Mouse (Mus musculus) c-Kit-positive CD71-positive TER-119-negative erythroid progenitor cells, embryonic 14.5 days (primary cell): Measurements from ENCODE around the gene Pipox.

Experiments used
- DNase-seq: peaks from one replicate; pipeline ENCODE4 v3.0.0-alpha.2; 2013; ENCODE audit warnings: low read depth

The Pipox gene

GRCm38 (mm10) chr11:77875847-77876759 lies 17.8 kb downstream of the Pipox start:
- DNase-seq: no peak

- no peak for DNase-seq
These were observed 18.6 kb downstream of the Pipox start for GRCm38 (mm10) chr11:77875269-77875668.

- no peak for DNase-seq
These were observed 19.1 kb downstream of the Pipox start for GRCm38 (mm10) chr11:77874685-77875231.

DNA sequence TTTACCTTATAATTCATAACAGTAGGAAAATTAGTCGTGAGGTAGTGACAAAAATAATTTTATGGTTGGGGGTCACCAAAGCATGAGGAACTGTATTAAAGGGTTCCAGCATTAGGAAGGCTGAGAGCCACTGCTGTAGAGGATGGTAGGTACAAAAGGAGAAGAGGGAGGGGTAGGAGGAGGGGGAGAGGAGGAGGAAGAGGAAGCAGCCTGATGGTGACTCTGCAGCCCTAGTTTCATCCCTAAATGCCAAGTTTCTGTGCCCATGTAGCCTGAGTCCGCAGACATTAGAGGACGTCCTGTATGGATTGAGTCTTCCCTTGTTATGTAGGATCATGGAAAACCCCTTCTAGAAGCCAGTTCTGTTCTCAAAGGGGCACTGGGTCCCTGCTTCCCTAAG lies 20.8 kb downstream of the Pipox start:
- no peak for DNase-seq

GRCm38 (mm10) chr11:77872685-77873084 lies 21.2 kb downstream of the Pipox start:
- no peak for DNase-seq

DNA sequence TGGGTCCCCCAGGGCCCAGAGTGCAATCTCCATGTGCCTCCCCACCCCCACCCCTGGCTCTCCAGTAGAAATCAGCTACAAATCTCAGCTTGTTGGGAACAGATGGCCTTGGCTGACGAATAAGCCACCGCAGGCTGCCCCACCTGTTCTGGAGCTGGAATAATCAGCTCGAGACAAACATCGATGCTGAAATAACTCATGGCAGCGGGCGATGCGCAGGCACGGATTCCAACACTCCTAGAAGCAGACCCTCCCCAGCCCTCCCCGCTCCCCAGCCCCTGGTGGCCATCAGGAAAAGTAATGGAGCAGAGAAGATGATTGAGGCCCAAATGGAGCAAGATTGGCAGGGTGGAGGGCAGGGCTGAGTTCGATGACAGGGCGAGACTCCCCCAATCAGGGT lies 21.7 kb downstream of the Pipox start:
- no peak for DNase-seq

DNA sequence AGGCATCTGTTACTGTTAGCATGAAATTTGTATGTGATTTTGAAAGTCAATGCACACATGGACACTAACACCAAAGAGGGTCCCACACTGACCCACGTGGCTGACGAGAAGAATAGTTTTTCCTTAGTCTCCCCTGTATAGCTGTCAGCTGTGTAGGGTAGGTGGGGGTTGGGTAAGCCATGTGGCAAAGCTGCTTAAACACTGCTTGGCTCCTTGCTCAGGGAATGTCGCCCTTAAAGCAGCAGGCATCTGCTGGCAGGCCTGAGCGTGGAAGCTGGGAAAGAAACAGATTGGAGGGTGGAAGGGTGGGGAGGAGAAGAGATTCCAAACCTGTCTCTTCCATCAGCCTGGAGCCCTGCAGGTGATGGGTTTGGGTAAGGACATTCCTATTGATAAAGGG lies 22.5 kb downstream of the Pipox start:
- DNase-seq: no peak

GRCm38 (mm10) chr11:77867419-77868083 lies 26.3 kb downstream of the Pipox start:
- DNase-seq: no peak

DNA sequence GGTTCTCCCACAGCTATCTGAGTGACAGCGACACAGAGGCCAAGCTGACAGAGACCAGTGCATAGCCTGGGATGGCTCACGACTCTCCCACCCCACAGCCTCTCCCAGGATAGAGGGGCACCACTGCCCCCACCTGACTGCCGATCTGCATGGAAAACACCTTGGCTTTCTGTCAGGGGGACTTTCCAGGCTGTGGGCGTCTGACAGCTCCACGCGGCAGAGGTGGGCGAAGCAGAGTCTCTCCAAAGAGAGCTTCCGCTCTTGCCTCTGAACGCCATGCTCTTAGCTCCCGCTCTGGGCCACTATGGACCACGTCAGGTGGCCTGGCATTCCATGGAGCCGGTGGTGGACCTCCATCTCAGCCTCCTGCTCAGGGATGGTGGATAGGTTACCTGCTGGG lies 29.1 kb downstream of the Pipox start:
- no peak for DNase-seq

- DNase-seq: no peak
These were observed 31.0 kb downstream of the Pipox start for GRCm38 (mm10) chr11:77862887-77863286.

DNA sequence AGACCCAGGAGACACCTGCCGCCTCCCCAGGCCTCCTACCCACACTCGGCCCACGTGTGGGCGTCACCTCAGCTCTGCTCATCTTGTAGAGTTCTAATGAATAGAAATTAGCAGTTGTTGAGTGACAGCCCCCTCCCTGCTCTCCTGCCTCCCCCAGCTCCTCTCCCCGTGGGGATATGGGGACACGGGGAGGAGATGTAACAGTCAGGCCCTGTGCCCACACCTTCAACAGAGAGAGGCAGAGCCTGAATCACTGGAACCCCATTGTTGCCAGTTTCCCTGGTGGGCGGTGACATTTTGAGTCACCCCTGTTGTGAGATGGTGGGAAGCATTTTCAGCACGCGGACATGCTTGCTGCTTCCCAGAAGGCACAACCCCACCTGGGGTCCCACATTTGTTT lies 32.9 kb downstream of the Pipox start:
- no peak for DNase-seq

DNA sequence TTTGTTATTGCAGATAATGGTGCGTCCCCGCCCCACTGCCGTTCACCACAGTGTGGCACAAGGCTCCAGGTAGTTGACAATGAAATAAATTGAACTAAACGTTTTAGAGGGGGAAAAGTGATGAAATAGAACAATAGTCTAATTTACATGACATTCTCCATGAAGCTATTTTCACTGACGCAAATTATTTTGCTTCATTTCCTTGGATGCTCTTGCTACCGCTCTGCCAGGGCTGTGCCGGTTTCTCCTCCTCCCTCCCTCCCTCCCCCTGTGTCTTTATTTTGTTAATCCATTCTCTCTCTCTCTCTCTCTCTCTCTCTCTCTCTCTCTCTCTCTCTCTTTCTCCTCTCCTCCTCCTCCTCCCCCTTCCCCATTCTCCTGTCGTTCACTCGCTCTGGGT lies 35.3 kb downstream of the Pipox start:
- no peak for DNase-seq

- no peak for DNase-seq
These were observed 36.8 kb downstream of the Pipox start for GRCm38 (mm10) chr11:77857089-77857488.

DNA sequence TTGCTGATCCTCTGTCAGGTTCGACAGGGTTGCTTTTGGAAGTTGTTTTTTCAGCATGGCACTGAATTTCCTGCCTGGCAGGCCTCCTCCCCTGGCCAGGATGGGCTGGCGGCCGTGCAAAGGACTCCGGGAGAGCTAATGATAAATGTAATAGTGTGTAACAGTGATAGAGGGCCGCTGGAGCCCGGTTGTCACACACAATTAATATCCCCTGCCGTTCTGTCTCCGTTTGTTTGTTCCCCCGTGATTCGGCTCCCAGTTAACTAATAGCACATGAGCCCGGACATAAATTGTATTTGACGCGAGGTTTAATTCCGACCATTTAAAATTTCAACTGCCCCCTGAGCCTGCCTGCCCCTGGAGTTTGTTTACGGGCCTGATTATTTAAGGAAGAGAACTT lies 38.5 kb downstream of the Pipox start:
- no peak for DNase-seq

DNA sequence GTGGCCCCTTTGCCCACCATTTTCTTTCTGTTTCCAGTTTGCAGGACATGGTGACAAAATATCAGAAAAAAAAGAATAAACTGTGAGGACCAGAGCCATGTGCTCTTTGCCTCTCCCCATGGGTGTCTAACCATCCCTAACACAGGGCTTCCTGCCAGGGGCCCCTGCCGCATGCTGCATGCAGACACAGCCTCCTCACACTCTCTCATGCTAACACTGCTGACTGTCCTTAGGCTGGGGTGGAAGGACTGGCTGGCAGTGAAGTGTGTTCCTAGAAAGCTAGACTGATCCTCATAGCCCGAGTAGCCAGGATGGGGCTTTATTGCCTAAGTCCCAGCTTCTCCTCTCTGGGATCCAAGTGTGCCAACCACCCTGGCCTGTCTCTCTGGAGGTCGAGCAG lies 39.3 kb downstream of the Pipox start:
- DNase-seq: no peak

DNA sequence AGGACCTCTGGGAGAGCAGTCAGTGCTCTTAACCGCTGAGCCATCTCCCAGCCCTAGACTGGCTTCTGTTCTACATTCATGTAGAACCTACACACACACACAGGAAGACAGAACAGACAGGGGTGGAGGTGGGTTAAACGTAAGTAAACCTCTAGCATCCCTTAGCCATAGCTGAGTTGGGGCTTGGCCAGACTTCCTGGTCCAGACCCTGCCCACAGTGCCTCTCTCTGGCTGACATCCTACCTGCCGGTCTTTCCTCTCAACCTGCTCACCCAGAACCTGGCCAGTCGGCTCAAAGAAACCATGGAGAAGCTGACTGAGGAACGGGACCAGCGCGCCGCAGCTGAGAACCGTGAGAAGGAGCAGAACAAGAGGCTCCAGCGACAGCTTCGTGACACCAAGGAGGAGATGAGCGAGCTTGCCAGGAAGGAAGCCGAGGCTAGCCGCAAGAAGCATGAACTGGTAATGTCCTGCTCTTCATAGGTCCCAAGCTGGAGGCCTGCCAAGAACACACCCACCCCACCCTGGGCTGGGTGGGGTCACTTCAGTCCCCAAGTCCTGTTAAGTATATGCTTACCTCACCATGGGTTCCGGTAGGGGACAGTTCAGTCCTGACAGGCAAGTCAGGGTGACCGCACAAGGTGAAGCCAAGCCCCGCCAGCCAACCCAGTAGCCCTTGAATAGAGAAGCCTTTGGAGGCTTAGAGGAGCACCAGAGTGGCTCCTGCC lies 40.8 kb downstream of the Pipox start:
- no peak for DNase-seq

DNA sequence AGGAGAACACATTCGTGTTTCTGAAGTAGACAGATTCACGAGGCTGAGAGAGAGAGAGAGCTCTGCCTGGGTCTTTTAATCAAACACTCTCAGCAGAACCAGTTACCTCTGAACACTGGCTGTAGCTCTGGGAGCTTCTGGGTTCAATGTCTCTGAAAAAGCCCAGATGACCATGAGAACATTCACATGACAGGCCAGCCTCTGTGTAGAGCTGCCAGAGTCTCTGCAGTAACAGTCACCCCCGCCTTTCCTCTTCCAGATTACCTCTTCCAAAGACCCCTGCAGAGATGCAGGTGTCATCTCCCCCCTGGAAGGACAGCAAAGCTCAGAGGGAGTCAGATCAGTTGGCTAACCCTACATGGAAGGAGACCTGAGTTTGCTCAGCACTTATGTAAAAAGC lies 41.7 kb downstream of the Pipox start:
- DNase-seq: no peak

GRCm38 (mm10) chr11:77851483-77852010 lies 42.3 kb downstream of the Pipox start:
- DNase-seq: no peak

- no peak for DNase-seq
These were observed 43.3 kb downstream of the Pipox start for GRCm38 (mm10) chr11:77850401-77851244.

DNA sequence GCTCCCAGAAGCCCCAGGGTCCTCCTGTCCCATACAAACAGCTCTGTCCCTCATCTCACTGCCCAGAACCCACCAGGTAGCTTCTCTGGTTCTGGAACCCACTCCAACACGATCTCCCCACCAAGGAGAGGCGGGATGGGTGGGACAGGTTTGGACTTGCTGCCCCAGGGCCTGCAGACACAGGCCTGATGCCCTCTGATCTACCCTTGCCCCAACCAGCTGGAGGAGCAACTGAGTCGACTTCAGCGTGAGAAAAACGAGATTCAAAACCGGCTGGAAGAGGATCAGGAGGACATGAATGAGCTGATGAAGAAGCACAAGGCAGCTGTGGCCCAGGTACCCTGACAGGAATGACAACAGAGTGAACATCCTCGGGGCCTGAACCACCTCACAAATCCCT lies 44.7 kb downstream of the Pipox start:
- DNase-seq: no peak

DNA sequence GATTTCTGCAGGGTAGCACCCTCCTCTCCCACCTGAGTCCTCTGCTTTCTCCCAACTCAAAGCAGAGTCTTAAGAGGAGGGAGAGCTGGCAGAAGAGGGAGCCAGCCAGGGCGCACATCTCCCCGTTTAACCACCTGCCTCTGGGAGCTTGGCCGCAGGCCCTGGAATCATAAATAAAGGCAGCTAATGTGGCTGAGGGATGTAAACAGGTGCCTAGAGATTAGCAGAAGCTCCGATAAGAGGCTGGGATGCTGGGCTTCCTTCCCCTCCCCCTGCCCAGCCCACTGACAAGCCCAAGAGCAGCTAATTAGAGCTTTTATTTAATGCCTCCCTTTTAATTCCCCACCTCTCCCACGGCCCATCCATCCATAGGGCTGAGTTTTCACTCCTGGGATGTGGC lies 45.8 kb downstream of the Pipox start:
- no peak for DNase-seq
